Mouse (Mus musculus) forebrain, embryonic 12.5 days (tissue): ENCODE measurements at regions not wholly inside any gene's neighbourhood (a gene's known extent, or its start where the extent isn't known, plus 50 kb on each side); places are given as distances from the start of the nearest gene placed in this dataset.

ENCODE experiments used
- ATAC-seq: fragments of 200-750 bp; cut with Nextera tagmentation; 2 replicates; pipeline ENCODE4 v1.8.0; 2017; ENCODE audit warnings: moderate TSS enrichment; ENCODE audit not compliant: low FRiP score
- H3K27ac ChIP-seq: fragments of 300-500 bp; sonication (generic); 2 replicates; pipeline ENCODE4 v1.5.1; 2016; ENCODE audit warnings: mild to moderate bottlenecking
- H3K27me3 ChIP-seq: fragments of 300-500 bp; sonication (generic); 2 replicates; pipeline ENCODE4 v1.6.1; 2016; ENCODE audit warnings: mild to moderate bottlenecking
- H3K36me3 ChIP-seq: fragments of 300-500 bp; sonication (generic); replicated peaks from 2 replicates; pipeline ENCODE4 v1.6.1; 2016; ENCODE audit warnings: mild to moderate bottlenecking
- H3K4me1 ChIP-seq: fragments of 300-500 bp; sonication (generic); 2 replicates; pipeline ENCODE4 v1.6.1; 2016
- H3K4me2 ChIP-seq: fragments of 300-500 bp; sonication (generic); 2 replicates; pipeline ENCODE4 v1.6.1; 2016; ENCODE audit warnings: mild to moderate bottlenecking, moderate library complexity
- H3K4me3 ChIP-seq: fragments of 300-500 bp; sonication (generic); replicated peaks from 2 replicates; pipeline ENCODE4 v1.5.1; 2016; ENCODE audit warnings: mild to moderate bottlenecking
- H3K9ac ChIP-seq: fragments of 300-500 bp; sonication (generic); 2 replicates; pipeline ENCODE4 v1.6.1; 2016; ENCODE audit warnings: mild to moderate bottlenecking
- H3K9me3 ChIP-seq: fragments of 300-500 bp; sonication (generic); 2 replicates; pipeline ENCODE4 v1.6.1; 2016
- WGBS: fragments of 180-500 bp; shearing (Covaris S2); methylation state at CpG from one replicate; pipeline ENCODE4 v1.1.7; 2016; 5-methylcytosine and 5-hydroxymethylcytosine counted together

DNA sequence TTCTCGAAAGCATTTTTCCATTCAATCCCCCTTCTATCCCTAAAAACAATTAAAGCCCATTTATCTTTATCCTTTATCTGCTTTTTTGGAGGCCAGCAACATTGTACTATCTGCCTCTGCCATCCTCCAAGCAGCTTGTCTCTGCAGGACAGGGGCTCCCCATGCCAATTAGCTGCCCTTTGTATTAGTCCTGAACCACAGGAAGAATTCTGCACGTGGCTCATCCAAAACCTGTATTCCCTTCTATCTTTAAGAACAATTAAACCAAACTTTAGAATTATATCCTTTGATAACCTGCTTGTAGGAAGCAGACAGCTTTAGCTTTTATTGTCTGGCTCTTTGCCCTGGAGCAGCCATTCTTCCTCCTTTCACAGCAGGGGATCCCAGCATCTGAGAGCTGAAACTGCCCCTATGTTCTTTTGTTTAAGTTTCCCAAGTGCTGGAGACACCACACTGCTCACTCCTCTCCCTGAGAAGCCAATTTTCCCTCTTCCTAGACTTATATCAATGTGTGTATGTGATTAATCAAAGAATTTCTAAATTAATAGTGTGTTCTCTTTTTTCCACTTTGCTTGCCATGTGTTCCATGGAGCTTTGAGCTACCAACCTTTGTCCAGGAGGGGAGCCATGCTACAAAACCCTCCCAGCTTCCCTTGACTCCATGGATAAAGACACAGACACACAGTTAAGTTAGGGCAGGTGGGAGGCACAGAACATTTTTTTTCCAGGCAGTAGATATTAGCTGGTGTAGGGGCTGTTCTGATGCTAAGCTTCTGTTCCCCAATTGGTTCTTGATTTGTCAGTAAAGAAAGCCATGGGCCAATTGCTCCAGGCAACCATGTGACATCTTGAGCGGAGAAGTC, 256.6 kb upstream of the Sema3a start:
- no peaks in the 10 kb centered on the region for H3K36me3 ChIP-seq
- 29% methylated on average over 3 of the region's 3 CpGs for WGBS
- H3K27me3 ChIP-seq = no peaks in the 10 kb centered on the region
- H3K9me3 ChIP-seq = no peaks in the 10 kb centered on the region
- peaks cover 6% of the 10 kb centered on the region for H3K4me1 ChIP-seq
- H3K9ac ChIP-seq = no peak overlapping the region
- H3K27ac ChIP-seq = no peak overlapping the region
- H3K4me3 ChIP-seq = no peak overlapping the region
- ATAC-seq = no peak
- H3K4me2 ChIP-seq = no peak overlapping the region

- no peak for ATAC-seq
- no peak overlapping the region for H3K9ac ChIP-seq
- WGBS = 93% methylated on average over 3 of the region's 3 CpGs
- H3K27me3 ChIP-seq = no peaks in the 10 kb centered on the region
- no peak overlapping the region for H3K27ac ChIP-seq
- H3K4me2 ChIP-seq = no peak overlapping the region
- H3K9me3 ChIP-seq = no peaks in the 10 kb centered on the region
- H3K4me3 ChIP-seq = no peak overlapping the region
- peaks cover 6% of the 10 kb centered on the region for H3K4me1 ChIP-seq
- no peaks in the 10 kb centered on the region for H3K36me3 ChIP-seq
Measured at GRCm38 (mm10) chr5:12872888-12873287, 252.3 kb upstream of the Sema3a start.

GRCm38 (mm10) chr5:12877595-12878296, 247.5 kb upstream of the Sema3a start:
- Histone ChIP-seq H3K27me3 (no peaks in the 10 kb centered on the region), H3K9me3 (no peaks in the 10 kb centered on the region), H3K9ac (no peak overlapping the region), H3K4me1 (no peaks in the 10 kb centered on the region), H3K27ac (no peak overlapping the region), H3K36me3 (no peaks in the 10 kb centered on the region), H3K4me2 (no peak overlapping the region), H3K4me3 (no peak overlapping the region)
- no peak for ATAC-seq
- WGBS = 94% methylated on average over 6 of the region's 6 CpGs

DNA sequence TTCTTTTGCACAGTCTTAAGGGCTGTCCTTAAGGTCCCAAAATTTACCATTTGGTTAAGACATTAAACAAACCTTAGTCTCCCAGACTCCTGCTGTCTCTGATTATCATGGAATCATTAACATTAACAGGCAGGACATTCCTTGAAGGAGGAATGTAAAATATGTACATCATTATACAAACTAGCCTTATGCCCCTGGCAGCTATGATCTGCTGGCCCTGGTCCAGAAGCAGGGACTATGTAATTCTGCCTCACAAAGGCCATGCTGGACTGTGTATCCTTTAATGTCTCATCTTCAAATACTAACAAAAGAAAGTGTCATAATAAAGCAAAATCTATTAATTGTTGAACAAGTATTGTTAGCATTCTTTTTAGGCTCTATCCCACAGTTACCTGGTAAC, 232.9 kb upstream of the Sema3a start:
- Histone ChIP-seq H3K4me3 (no peak overlapping the region), H3K9ac (no peak overlapping the region), H3K4me2 (no peak overlapping the region), H3K36me3 (no peaks in the 10 kb centered on the region), H3K27me3 (no peaks in the 10 kb centered on the region), H3K27ac (no peak overlapping the region), H3K4me1 (no peaks in the 10 kb centered on the region), H3K9me3 (no peaks in the 10 kb centered on the region)
- ATAC-seq = no peak

- H3K4me2 ChIP-seq = no peak overlapping the region
- ATAC-seq = no peak
- H3K27me3 ChIP-seq = no peaks in the 10 kb centered on the region
- H3K4me1 ChIP-seq = no peaks in the 10 kb centered on the region
- H3K36me3 ChIP-seq = no peaks in the 10 kb centered on the region
- H3K9me3 ChIP-seq = no peaks in the 10 kb centered on the region
- no peak overlapping the region for H3K9ac ChIP-seq
- 72% methylated on average over 2 of the region's 2 CpGs for WGBS
- H3K4me3 ChIP-seq = no peak overlapping the region
- no peak overlapping the region for H3K27ac ChIP-seq
Measured at GRCm38 (mm10) chr5:12894638-12895037, 230.6 kb upstream of the Sema3a start.

DNA sequence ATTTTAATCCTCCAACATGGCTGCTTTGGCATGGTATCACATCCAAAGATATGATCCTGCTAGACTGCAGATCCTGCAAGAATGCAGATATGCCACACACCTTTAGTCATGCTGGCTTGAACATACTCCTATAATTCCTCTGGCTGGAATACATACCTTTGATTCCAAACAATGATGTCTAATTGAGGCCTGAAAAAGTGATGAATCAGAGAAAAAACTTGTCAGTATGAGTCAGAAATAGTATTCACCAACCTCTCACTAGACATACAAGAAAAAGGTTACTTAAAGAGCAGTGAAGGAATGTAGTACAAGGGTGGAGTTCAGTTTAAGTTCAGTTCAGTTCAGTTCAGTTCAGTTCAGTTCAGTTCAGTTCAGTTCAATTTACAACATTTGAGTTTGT, 214.5 kb upstream of the Sema3a start:
- H3K4me2 ChIP-seq = no peak overlapping the region
- H3K4me1 ChIP-seq = no peaks in the 10 kb centered on the region
- no peaks in the 10 kb centered on the region for H3K9me3 ChIP-seq
- H3K36me3 ChIP-seq = no peaks in the 10 kb centered on the region
- no peak overlapping the region for H3K4me3 ChIP-seq
- H3K9ac ChIP-seq = no peak overlapping the region
- no peak overlapping the region for H3K27ac ChIP-seq
- no peak for ATAC-seq
- H3K27me3 ChIP-seq = no peaks in the 10 kb centered on the region

GRCm38 (mm10) chr5:12914395-12914794, 210.8 kb upstream of the Sema3a start:
- no peak overlapping the region for H3K9ac ChIP-seq
- H3K4me1 ChIP-seq = no peaks in the 10 kb centered on the region
- H3K4me3 ChIP-seq = no peak overlapping the region
- H3K36me3 ChIP-seq = no peaks in the 10 kb centered on the region
- H3K27ac ChIP-seq = no peak overlapping the region
- H3K4me2 ChIP-seq = no peak overlapping the region
- no peaks in the 10 kb centered on the region for H3K27me3 ChIP-seq
- ATAC-seq = no peak
- 77% methylated on average over 1 of the region's 1 CpGs for WGBS
- H3K9me3 ChIP-seq = no peaks in the 10 kb centered on the region

DNA sequence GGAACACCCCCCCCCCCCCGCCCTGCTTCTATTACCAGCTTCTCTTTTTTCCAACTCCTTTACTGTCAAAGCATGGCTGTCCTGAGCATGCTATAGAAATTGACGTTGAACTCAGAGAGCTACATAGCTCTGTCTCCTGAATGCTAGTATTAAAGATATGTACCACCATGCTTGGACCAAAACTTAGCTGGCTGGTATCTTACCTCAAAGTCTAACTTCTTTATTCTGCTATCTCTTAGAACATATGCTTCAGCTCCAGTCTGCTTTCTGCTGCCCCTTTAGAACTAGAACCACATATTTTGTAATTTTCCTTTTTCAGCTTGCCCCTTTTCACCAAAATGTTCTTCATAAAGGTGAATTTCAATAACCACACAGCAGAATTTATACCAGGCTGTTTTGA, 205.9 kb upstream of the Sema3a start:
- Histone ChIP-seq H3K36me3 (no peaks in the 10 kb centered on the region), H3K27ac (no peak overlapping the region), H3K4me3 (no peak overlapping the region), H3K4me2 (no peak overlapping the region), H3K9ac (no peak overlapping the region), H3K9me3 (no peaks in the 10 kb centered on the region), H3K4me1 (no peaks in the 10 kb centered on the region), H3K27me3 (no peaks in the 10 kb centered on the region)
- 74% methylated on average over 2 of the region's 2 CpGs for WGBS
- no peak for ATAC-seq

DNA sequence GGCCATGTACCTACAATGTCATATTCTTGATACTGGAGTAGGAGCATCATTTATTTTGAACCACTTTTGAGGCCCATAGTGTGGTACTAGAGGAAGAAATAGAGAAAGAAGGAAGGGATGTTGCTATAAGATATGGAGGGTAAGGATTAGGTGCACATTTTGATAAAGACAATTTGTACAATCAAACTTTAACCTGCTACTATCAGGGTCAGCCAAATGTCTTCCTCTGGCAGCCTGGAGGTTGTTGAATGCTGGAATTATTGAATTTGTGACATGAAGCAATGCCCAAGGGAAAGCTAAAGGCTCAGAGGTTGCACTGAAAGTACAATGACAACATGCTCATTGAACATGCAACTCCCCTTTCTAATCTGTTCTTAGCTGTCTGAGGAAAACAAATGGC, 202.3 kb upstream of the Sema3a start:
- Histone ChIP-seq H3K36me3 (no peaks in the 10 kb centered on the region), H3K4me3 (no peak overlapping the region), H3K9ac (no peak overlapping the region), H3K4me1 (no peaks in the 10 kb centered on the region), H3K4me2 (no peak overlapping the region), H3K27me3 (no peaks in the 10 kb centered on the region), H3K9me3 (no peaks in the 10 kb centered on the region), H3K27ac (no peak overlapping the region)
- no peak for ATAC-seq

DNA sequence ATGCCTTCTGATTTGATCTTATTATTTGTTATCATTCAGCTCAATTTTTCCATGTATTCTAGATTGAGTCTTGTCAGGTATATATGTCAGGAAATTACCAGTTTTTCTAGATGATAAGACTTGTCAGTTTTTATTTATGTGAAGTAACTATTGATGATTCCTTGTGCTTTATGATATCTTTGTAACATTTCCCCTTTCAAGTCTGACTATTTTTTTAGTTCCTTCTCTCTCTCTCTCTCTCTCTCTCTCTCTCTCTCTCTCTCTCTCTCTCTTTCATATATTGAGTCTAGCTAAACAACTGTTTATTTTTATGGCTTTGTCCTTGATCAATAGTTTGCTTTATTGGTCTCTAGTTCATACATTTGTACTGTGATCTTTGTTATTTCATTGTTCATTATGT, 199.7 kb upstream of the Sema3a start:
- H3K27me3 ChIP-seq = no peaks in the 10 kb centered on the region
- no peak overlapping the region for H3K9ac ChIP-seq
- no peaks in the 10 kb centered on the region for H3K9me3 ChIP-seq
- ATAC-seq = no peak
- H3K4me3 ChIP-seq = no peak overlapping the region
- H3K4me2 ChIP-seq = no peak overlapping the region
- H3K36me3 ChIP-seq = no peaks in the 10 kb centered on the region
- H3K4me1 ChIP-seq = no peaks in the 10 kb centered on the region
- no peak overlapping the region for H3K27ac ChIP-seq

- no peaks in the 10 kb centered on the region for H3K4me1 ChIP-seq
- no peaks in the 10 kb centered on the region for H3K27me3 ChIP-seq
- no peak overlapping the region for H3K9ac ChIP-seq
- no peaks in the 10 kb centered on the region for H3K9me3 ChIP-seq
- H3K4me3 ChIP-seq = no peak overlapping the region
- H3K36me3 ChIP-seq = no peaks in the 10 kb centered on the region
- WGBS = 81% methylated on average over 8 of the region's 8 CpGs
- ATAC-seq = no peak
- H3K27ac ChIP-seq = no peak overlapping the region
- H3K4me2 ChIP-seq = no peak overlapping the region
Measured at GRCm38 (mm10) chr5:12926289-12926688, 198.9 kb upstream of the Sema3a start.

GRCm38 (mm10) chr5:12927247-12927646, 198.0 kb upstream of the Sema3a start:
- H3K9me3 ChIP-seq = no peaks in the 10 kb centered on the region
- no peaks in the 10 kb centered on the region for H3K27me3 ChIP-seq
- no peak overlapping the region for H3K4me3 ChIP-seq
- no peak overlapping the region for H3K27ac ChIP-seq
- ATAC-seq = no peak
- H3K9ac ChIP-seq = no peak overlapping the region
- 91% methylated on average over 3 of the region's 3 CpGs for WGBS
- no peak overlapping the region for H3K4me2 ChIP-seq
- no peaks in the 10 kb centered on the region for H3K4me1 ChIP-seq
- H3K36me3 ChIP-seq = no peaks in the 10 kb centered on the region

DNA sequence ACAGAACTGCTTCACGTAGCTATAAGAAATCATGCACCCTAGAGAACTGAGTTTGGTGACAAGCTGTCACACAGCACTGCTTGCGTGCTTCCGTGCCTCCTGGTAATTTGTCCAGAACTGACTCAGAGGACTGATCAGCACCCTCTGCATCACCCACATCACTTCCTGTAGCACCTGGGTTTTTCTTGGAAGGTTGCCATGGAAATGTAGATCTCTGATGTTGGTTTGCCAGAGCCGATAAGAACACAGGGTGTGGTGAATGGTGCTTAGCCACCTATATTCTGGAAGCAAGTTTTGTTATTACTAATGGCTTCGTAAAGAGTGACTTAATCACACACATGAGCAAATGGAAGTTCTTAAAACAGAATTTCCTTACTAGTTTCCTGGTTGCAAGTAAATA, 188.2 kb upstream of the Sema3a start:
- no peak for ATAC-seq
- 88% methylated on average over 5 of the region's 5 CpGs for WGBS
- Histone ChIP-seq H3K4me1 (no peaks in the 10 kb centered on the region), H3K4me3 (no peak overlapping the region), H3K4me2 (no peak overlapping the region), H3K36me3 (no peaks in the 10 kb centered on the region), H3K27me3 (no peaks in the 10 kb centered on the region), H3K27ac (no peak overlapping the region), H3K9me3 (no peaks in the 10 kb centered on the region), H3K9ac (no peak overlapping the region)
